Mouse (Mus musculus): ENCODE data around the gene Ascc2.

The Ascc2 gene

GRCm38 (mm10) chr11:4620501-4621108, 16.9 kb upstream of the Ascc2 start:
- TF ChIP-seq GATA4 (IDR thresholded peaks at IDR 0.05; ENCODE audit: insufficient replicate concordance, low read length), result no peak; the same call in 1 of the 2 replicates

- TF ChIP-seq GATA4 (IDR thresholded peaks at IDR 0.05; ENCODE audit: insufficient replicate concordance, low read length), result no peak
These were observed 15.7 kb upstream of the Ascc2 start for GRCm38 (mm10) chr11:4621866-4622265.

DNA sequence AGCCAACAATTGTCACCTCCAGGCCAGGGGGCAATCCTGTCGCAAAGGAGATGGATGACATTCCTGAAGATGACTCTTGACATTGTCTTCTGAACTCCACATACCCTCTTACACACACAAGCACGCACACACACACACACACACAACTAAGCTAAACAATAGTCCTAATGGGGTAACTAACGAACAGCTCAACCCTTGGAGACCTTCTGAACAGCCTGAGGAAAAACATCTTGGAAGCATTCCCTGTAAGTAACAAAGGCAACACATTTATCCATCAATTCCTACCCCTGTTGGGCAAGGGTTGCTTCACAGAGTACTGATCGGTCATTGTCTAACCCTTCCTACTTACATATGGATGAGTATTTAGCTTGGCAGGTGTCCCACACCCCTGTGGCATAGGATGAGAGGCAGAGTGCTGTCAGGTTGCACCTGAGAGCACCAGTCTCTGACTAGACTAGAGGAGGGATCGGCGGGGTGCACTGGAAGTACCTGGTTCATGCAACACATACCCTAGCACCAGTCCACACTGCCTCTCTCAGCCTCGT, 15.0 kb upstream of the Ascc2 start:
- no peak for TF ChIP-seq GATA4 (IDR thresholded peaks at IDR 0.05; ENCODE audit: insufficient replicate concordance, low read length)

- no peak for TF ChIP-seq GATA4 (IDR thresholded peaks at IDR 0.05; ENCODE audit: insufficient replicate concordance, low read length)
These were observed 14.6 kb upstream of the Ascc2 start for GRCm38 (mm10) chr11:4622997-4623396.

DNA sequence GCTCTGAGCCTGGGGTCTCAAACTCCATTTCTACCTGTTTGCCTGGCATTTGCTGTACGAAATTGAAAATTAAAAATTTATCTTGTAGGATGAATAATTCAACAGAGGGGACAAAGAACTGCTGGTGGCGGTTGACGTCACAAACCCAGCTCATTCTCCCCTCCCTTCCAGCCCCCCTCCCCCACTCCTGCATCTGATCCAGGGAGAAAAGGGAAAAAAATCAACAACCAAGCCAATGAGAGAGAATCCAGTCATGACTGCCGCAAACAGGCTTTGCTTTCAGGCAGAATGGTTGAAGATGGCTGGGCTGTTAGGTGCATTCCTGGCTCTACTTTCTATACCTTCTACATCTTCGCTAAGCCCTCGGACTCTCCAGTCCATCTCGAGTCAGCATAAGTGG, 11.6 kb upstream of the Ascc2 start:
- no peak for TF ChIP-seq GATA4 (IDR thresholded peaks at IDR 0.05; ENCODE audit: insufficient replicate concordance, low read length)

- TF ChIP-seq GATA4 (IDR thresholded peaks at IDR 0.05; ENCODE audit: insufficient replicate concordance, low read length), result no peak
These were observed 9.9 kb upstream of the Ascc2 start for GRCm38 (mm10) chr11:4627636-4628035.

GRCm38 (mm10) chr11:4629861-4630280, 7.7 kb upstream of the Ascc2 start:
- TF ChIP-seq GATA4 (IDR thresholded peaks at IDR 0.05; ENCODE audit: insufficient replicate concordance, low read length), result no peak; the same call in 1 of the 2 replicates

GRCm38 (mm10) chr11:4633420-4633819, 4.1 kb upstream of the Ascc2 start:
- no peak for TF ChIP-seq GATA4 (IDR thresholded peaks at IDR 0.05; ENCODE audit: insufficient replicate concordance, low read length)

- TF ChIP-seq GATA4 (IDR thresholded peaks at IDR 0.05; ENCODE audit: insufficient replicate concordance, low read length), result no peak
These were observed 3.2 kb upstream of the Ascc2 start for GRCm38 (mm10) chr11:4634395-4634794.

DNA sequence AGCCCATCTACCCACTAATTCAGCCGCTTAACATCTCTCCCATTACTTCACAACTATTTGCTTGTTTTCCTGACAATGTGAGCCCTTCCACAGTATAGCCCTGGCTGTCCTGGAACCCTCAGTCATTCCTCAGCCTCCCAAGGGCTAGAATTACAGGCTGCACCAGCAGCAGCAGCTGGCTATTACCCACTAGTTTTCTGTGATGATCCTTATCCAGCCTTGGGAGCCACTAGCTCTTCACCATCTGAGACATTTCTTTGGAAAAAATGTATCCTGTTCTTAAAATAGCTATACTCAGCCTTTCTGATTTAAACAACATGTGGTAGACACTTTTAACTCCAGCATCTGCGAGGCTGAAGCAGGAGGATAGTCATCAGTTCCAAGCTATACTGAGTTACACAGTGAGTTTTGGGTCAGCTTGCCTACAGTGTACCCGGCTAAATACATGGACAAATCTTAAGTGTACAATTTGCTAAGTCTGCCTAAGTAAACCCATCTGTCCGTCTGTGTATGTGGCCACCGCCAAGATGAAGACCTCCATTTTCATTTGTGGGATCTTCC, 685 bp upstream of the Ascc2 start:
- no peak for TF ChIP-seq GATA4 (IDR thresholded peaks at IDR 0.05; ENCODE audit: insufficient replicate concordance, low read length)

DNA sequence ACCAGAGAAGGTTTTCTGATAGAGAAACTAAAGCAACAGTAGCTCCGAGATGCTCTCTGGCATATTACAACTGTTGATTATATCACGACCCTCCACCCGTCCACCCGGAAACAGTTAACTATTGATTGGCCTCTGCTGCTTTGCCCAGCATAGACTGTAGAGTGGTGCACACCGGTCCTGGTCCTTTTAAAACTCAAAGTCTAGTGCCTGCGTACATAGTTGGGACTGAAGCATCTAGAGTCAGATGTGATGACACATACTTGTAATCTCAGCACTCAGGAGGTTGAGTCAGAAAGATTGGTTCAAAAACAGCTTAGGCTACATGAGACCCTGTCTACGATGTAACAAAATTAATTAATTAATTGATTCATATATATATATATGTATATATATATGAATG, 714 bp downstream of the Ascc2 start:
- TF ChIP-seq GATA4 (IDR thresholded peaks at IDR 0.05; ENCODE audit: insufficient replicate concordance, low read length), result no peak

DNA sequence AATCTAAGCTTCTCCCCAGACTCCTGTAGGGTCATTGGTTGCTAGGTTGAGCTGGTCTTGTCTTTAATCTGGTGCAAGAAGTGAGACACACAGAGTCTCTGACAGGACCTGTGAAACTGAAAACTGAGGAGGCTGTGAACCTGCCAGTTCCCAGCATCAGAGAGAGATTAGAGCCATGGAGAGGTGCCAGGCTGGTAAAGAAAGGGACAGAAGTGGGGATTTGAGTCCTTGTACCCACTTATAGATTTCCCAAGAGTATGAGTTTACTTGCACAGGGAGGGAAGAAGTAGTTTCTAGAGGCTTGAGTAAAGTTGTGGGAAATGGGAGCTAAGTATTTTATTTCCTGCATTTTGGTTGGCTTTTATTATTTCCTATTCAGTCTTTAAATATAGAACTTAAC, 3.6 kb downstream of the Ascc2 start:
- TF ChIP-seq GATA4 (IDR thresholded peaks at IDR 0.05; ENCODE audit: insufficient replicate concordance, low read length), result no peak

DNA sequence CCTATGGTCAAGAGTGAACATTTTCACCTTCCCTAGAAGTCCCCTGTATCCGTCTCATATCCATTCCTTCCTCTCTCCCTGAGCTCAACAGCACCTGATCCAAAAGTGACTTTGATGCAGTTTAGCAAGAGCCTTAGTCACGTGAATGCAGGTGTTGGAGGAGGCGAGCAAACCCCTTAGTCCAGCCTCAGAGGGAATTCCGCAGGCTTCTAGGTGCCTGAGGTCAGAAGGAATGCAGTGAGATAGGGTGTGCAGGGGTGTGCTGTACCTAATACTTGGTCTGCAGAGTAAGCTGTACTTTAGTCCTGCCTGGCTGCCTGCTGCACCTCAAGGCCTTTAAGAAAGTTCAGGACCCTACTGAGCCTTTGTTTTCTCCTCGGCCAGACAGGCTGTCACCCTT, 6.2 kb downstream of the Ascc2 start:
- no peak for TF ChIP-seq GATA4 (IDR thresholded peaks at IDR 0.05; ENCODE audit: insufficient replicate concordance, low read length)

DNA sequence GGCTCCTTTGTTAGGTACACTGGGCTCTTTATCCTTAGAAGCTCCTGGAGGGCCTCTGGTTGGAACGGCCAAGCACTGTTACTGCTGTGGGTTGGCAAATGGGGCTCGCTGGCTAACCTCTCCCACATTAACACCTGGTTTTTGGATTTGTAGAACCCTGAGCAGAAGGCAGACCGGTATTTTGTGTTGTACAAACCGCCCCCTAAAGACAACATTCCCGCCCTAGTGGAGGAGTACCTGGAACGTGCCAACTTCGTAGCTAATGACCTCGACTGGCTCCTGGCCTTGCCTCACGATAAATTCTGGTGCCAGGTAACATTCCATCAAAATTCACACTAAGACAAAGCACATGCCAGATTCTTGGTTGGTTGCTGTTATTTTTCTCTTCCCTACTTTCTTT, 8.9 kb downstream of the Ascc2 start:
- no peak for TF ChIP-seq GATA4 (IDR thresholded peaks at IDR 0.05; ENCODE audit: insufficient replicate concordance, low read length)

DNA sequence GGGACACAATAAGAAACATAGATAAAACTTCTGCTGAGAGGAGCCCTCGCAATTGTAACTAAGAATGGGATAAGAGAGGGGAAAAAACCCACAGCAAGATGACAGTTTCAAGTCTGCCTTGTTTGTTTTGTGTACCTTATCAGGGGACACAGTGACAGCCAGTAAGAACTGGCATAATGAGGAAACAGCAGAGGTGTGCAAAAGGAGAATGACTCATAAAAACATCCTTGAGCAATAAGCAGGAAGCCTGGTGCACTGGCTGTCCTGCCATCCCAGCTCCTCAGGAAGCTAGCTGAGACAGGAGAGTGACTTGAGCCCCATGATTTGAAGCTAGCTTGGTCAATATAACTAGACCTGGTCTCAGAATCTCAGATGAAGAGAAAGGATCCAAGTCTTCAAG, 22.3 kb downstream of the Ascc2 start:
- TF ChIP-seq GATA4 (IDR thresholded peaks at IDR 0.05; ENCODE audit: insufficient replicate concordance, low read length), result no peak

DNA sequence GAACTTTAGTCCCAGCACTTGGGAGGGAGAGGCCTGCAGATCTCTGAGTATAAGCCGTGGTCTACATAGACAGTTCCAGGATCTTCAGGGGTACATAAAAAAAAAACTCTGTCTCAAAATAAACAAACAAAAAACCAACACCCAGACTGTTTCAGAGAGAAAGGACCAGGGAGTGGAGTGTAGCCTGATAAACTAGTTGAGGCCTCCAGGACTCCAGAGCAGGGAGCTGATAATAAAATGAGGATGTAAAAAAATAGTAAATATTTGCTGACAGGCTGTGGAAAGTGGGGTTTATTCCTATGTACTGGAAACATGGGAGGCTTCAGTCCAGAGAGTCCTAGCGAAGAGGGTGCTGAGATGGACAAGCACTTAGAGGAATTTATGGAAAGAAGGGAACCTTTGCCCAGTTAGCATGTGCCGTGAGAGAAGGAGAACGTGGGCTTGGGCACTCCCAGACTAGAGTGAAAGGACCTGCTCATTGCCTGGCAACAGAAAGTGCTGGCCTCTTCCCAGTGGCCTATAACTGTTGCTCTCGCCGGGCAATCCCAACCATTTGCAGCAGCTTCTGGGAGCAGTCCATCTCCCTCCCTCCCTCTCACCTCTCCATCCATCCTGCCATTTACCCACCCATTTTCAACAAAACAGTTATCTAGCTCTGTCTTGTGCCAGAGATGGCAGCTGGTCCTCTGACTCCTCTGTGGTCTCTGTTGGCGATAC, 22.9 kb downstream of the Ascc2 start:
- no peak for TF ChIP-seq GATA4 (IDR thresholded peaks at IDR 0.05; ENCODE audit: insufficient replicate concordance, low read length)
